Mouse (Mus musculus): ENCODE measurements around the gene Gpr183.
A peak's percentile ranks its signal among the peaks of the same experiment; 100 is the strongest.

Gpr183 gene

DNA sequence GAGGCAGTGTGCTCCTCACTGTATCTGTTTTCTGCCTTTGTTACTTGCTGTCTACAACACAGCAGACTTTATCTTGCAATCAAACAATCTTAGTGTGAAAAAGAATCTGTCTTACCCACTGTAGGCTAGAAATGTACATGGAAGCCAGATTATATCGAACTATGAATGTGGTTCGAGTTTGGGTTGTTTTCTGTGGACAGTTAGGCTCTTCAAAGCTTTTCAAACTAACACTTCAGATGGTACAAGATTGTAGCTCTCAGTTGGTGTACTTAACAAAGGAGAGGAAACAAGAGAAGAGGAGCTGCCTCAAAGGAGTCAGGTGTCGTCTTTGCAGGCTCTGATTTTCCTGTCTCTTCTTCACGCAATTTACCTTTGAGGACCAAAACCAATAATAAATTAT lies 22.7 kb upstream of the Gpr183 start:
- DNase-seq (ENCODE audit: low read depth), result peak; percentile 65

DNA sequence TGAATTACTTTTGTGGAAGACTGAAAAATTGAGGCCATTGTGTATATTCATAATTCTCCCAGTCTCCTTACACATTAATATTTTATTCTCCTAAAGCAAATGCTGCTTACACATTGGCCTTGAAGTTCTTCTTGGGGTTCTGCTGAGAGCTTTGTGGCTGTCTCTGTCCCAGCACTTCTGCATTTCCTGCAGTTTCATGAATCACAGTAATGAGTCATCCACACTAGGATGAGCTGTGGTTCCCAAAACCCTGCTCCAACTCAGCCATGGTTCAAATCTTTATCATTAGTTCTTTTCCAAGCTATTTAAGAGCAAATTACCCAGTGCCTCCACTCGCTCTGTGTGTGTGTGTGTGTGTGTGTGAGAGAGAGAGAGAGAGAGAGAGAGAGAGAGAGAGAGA lies 22.3 kb upstream of the Gpr183 start:
- DNase-seq (ENCODE audit: low read depth), result no peak

DNA sequence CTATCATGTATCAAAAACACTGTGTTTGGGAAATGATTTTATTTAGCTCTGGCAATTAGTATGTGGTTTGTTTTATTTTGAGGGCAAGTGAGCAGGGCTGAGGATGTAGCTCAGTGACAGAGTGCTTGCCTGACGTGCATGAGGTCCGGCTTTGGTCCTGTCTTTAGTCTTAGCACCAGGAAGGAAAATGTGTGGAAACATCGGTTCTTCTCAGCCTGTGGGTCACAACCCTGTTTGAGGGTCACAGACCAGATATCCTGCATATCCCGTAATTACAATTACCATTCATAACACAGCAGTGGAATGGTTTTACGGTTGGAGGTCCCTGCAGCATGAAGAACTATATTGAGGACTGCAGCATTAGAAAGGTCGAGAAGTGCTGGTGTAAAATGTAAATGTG lies 21.0 kb upstream of the Gpr183 start:
- no peak for DNase-seq (ENCODE audit: low read depth)

DNA sequence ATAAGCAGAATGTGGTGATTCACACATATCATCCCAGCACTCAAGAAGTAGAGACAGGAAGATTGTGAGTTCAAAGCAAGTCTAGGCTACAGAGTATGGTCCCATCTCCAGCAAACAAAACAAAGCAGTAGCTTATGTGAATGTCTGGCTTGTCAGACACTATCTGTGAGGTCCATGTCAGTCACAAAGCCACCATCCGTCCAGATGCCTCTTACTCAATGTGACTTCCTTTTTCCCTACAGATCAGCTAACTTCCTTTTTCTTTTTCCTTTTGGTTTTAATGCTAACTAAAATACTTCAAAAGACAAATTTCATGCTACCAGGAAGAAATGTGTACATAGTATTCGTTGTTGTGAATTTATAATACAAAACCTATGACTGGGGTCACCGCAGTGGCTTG lies 20.5 kb upstream of the Gpr183 start:
- DNase-seq (ENCODE audit: low read depth), result no peak

DNA sequence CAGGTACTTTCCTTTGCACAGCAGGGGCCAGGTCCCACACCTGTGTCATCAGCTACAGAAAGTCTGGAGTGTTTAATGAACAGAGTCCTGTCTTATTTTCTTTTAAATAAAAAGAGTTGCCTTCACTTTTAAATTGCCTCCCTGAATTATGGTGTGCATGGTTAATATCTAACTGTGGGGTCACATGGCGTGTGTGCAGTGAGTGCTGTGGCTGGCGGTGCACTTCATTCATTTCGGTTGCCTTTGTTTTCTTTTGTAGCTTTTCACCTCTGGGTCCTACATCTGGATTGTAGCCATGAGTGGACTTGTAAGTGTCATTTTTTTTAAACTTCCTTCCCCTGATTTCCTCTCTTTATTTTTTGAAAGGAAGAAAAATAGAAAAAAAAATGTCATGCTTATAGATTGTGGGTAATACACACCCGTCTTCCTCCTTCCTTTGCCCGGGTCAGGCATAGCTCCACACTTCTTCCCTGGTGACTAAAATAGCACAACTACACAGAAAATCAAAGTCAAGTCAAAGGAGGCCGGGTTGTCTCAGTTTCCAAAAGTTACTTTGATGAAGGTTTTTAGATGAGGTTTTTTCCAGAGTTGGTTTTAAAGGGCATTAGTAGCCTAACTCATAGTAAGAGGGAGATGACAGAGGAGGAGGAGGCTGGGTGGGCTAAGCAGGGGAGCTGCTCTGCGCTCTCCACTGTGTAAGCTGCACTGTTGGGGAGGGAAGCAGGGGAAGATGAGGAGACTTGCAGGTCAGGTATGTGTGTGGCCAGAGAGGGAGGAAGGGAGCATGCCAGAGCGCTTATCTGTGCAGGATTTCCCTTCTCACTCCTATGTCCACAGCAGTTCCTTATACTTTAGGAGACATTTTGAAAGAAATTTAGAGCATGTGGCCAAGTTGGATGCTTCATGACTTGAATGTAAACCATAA lies 18.3 kb upstream of the Gpr183 start:
- DNase-seq (ENCODE audit: low read depth), result no peak

DNA sequence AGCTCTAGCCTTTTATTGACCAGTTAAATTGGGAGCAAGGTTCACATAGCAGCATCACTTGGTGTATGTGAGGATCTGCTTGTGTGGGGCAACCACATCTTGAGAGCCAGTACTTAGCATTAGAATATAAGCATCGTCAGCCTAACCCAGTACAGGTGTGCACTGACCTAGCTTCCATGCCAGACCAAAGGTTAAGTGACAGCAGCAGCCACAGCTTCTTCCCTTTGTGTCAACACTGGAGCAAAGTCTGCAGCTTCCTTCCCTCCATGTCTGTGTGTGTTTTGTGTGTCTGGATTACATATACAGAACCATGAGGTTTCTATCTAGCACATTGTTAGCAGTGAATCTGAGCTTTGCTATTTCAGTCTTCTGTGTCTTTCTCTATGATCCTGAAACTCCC lies 16.5 kb upstream of the Gpr183 start:
- no peak for DNase-seq (ENCODE audit: low read depth)

DNA sequence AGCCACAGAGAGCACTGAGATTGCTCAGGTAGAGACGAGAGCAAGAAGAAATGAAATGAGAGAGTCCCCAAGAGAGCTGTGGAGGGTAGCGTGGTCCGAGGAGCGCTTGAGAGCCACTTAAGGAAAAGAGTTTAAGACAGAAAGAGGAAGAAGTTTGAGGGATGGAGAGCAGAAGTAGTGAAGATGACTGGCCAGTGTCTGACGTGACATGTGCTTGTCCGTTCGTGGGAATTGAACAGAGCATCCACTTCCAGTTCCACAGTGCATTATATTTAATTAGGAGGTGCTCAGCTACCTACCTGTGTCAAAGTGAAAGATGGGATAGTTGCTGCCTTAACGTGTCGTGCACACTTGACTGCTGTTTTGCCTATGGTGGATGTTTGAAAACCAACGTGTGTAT lies 8.1 kb upstream of the Gpr183 start:
- no peak for DNase-seq (ENCODE audit: low read depth)

DNA sequence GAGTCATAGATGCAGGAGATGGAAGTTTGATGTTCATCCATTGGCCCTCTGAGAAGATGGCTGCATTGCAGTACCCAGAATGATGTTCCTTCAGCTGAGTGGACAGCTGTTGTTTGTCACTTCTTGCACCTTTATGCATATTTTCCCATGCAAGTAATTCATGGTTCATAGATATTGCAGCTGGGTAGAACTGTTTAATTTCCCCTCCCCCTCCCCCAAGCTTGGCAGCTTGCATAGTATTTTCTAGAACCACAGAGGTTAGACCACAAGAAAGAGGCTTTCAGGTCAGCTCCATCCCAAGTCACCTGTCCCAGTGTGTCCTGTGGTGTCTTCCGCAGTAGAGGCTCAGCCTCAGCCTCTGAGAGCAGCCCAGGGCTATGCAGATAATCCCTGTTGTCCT lies 5.4 kb upstream of the Gpr183 start:
- peak; percentile 54 for DNase-seq (ENCODE audit: low read depth)

DNA sequence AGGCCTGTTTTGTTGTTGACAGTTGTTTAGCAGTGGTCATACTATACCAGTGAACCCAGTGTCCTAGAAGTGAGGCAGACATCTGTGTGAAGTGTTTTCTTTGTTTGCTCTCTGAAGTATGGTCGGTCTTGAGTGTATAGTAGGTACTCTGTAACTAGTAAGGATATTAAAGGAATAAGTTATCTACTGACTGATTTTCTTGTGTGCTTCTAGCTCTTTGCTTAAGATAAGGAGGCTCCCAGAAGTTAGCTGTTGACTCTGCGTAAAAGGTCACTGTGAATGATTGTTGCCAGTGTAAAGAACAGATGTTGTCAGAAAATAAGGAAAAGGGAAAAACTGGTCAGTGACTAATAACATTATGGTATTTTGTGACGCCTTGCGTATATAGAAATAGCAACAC lies 2.1 kb upstream of the Gpr183 start:
- peak; percentile 49 for DNase-seq (ENCODE audit: low read depth)

DNA sequence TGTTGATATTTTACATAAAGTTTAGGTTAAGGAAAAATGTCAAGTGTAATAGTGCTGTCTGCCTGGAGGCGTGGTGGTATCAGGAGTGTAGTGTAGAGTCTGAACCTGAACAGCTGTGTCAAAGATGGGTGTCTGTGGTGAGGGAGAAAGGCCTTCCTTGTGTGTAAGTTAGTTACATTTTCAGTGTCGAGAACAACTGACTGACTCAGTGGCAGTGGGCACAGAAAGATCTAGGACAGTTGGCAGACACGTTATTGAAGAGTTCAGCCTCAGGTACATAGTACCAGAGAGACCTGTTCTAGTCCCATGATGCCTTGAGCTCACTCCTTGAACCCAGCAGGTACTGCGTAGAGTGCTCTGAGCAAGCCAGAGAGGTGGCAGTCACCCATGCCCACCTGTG lies 466 bp upstream of the Gpr183 start:
- peak; percentile 75 for DNase-seq (ENCODE audit: low read depth)

DNA sequence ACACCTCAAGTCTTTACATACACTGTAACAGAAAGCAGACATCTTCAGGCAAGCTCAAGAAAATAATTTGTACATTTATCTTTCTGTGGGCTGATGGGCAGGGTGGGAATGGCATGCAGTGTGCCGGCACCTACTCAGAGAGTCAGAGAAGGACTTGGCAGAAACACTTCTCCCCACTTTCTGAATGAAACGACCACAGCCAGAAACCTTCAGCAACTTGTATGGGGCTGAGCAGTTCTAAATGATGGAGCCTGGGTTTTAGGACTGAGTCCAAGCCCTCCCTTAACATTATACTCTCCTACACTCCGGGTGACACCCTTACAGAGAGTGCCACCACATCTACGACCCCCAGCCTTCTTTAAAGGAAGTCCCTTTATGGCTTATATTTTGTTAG lies 1.1 kb downstream of the Gpr183 start:
- DNase-seq (ENCODE audit: low read depth), result no peak

DNA sequence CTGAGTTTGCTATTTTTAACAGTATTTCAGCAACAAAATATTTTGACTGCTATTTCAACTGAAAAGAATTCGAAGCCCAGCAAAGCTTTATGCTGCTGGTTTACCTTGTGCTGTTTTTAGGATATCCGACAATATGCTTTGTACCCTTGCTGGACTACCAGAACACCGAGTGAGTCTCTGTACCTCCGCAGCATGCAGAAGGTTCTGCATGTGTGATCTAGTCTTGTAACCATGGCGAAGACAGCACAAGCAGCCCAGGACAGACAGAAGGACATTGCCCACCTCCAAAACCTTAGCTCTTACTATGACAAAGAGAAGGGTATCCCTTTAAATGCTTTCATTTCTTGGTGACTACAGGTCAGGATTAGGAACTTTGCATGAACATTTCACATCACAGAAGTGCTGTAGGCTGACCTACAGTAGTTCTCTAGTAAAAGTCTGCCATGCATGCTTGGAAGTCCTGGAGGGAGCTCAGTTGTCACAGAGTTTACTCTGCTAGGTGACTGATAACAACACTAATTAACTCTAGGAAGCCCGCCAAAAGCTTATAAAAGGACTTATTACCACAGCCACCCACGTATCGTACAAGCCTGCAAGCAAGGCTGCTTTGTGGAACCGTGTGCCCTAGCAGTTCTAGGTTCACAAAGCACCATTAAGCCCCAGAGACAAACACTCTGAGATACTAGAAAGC lies 1.6 kb downstream of the Gpr183 start:
- peak; percentile 78 for DNase-seq (ENCODE audit: low read depth)

DNA sequence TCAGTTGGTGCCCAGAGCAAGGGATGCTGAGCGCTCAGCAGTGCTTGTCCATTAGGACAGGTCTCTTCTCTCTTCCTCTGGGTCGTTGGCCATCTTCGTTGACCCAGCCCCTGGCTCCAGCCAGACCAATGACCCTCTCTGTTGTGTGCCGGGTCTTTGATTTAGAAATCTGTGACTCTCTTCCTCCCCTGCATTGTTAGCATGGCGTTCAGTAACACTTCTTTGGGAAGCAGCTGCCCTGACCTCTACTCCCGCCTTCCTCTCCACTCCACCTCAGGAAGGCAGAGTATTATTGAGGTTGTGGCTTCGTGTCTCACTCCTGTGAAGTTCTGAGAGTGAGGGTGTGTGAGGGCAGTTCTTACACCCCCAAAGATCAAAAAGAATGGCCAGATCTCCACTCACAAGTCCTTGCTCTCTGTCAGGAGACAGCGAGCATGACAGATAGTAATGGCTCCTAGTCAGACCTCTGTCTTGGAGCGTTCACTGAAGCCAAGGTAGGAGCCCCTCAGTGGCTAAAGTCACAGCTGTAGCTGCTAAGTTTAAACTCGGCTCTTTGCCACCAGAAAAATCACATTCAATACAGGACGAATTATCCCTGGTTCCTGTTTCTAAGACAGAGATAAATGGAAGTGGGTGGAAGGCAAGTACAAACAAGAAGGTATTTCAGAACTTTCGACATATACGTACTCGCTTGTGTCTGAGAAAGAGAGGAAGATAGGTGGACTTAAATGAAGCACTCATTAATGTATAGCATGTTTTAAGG lies 2.7 kb downstream of the Gpr183 start:
- DNase-seq (ENCODE audit: low read depth), result peak; percentile 65

DNA sequence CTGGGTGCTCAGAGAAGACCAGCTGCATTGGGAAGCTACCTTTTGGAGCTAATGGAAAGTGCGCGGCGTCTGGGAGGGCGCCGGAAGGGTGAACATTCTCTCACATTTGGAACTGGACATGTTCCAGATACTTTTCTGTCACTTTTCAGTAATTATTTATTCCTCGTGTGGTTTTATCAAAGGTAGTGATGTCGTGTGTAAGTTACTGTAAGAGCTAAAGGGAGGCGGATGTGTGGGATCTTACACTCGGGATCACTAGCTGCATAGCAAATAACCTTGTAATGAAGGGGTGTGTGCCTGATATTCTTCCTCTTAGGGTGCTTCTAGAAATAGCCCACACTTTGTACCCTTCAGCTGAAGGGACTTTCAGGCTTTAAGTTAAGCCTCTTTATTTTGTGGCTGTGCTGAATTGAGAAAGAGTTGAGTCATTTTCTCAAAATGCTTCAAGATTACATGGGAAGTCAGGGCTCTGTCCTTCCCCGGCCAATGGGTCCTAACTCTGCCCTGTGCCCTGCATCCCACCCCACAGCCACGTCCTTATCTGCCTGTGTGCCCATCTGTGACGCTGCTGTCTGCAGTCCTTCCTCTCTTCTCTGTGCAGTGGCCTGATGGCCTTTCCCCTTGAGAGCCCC lies 3.4 kb downstream of the Gpr183 start:
- peak; percentile 70 for DNase-seq (ENCODE audit: low read depth)

DNA sequence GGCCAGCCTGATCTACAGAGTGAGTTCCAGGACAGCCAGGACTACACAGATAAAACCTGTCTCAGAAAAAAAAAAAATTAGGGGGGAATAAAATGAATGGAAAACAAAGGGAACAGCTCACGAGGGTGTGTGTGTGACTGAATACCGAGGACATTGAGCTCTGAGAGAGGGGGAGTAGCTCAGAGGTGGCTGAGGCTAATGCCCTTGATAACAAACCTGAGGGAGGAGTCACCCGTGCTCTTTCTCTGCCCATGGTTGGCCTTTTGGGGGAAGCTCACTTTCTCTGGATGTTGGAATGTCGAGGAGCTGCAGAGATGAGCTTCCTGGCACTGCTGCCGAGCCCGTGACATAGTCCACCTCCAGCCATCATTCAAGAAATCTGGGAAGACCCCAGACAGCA lies 4.0 kb downstream of the Gpr183 start:
- peak; percentile 67 for DNase-seq (ENCODE audit: low read depth)

DNA sequence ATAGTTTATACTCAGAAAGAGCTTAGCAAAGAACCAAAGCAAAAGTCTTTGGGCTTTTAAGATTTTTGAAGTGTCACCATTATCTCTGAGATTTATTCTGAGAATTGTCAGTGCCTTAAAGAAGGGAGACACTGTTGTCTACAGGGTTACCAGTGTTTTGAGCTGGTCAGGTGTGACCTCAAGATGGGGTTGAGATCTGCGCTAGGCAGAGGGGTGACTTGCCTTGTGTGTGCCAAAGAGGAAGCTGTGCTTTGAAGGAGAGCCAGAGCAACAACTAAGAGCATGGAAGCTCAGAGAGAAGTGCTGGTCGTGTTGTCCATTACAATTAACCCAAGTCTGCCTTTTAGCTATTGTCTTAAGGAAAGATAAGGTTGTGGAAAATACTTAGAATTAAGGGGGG lies 4.5 kb downstream of the Gpr183 start:
- DNase-seq (ENCODE audit: low read depth), result peak; percentile 72

DNA sequence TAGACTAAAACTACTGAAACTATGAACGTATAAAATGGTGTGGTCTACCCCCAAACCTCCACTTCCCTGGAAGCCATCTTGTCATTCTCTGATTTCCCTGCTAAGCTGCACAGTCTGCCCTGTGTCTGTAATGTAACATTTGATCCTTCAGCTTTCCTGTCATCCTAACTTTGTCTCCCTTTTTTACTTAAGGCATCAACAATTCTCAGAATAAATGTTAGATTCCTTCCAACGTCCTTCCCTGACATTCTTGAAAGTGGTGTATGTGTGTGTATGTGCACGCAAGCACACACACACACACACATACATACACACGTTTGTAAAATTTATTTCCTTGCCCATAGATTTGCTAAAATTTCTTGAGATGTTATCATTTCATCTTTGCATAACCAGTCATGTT lies 5.0 kb downstream of the Gpr183 start:
- DNase-seq (ENCODE audit: low read depth), result no peak

DNA sequence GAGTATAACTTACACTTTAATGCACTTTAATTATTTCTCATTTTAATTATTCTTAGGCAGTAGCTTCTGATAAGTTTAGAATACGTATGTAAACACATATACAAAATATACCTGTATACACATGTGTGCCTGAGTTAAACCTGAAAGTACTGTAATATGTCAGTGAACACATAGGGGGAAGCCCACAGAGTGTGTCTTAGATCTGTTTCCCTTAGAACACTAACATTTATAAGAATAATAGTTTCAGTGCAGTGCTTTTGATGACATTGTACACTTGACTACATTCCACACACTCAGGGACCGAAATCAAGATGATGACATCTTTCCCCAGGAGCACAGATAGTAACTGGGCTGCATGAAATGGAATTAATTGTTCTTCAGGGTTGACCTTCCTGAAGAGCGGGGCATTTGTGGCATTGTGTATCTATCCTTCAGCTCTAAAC lies 5.4 kb downstream of the Gpr183 start:
- peak; percentile 76 for DNase-seq (ENCODE audit: low read depth)

DNA sequence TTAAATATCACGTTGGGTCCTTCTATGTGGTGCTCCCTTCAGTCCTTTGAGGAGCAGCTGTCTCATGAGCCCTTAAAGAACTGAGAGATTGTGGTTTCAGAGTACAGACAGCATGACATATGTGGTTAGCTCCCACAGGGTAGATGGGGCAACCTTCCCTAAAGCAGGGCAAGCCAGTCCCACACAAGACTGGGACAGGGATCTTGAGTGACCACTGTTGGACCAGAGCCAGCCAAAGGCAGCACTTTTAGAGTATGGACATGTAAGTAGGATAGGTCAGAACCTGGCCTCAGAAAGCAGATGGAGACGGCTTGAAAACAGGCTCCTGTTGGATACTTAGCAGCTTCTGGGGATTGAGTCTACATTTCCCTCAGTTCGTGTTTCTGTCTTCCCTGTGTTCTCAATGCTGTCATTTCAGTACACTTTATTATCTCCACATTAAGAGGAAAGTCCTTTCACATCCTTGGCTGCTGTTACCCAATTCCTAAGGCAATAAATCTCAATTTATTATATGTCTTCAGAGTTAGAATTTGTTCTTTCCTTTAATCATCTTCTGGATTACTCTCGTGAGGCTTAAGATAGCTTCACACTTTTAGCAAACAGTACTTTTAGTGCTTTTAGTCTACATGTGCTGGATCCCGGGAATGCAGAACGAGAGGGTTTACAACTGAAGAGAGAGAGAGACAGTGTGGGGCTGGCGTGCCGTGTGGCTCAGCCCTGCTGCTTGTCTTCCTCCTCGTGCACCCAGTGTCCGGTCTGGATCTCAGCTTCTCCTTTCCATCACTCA lies 6.1 kb downstream of the Gpr183 start:
- peak; percentile 68 for DNase-seq (ENCODE audit: low read depth)

DNA sequence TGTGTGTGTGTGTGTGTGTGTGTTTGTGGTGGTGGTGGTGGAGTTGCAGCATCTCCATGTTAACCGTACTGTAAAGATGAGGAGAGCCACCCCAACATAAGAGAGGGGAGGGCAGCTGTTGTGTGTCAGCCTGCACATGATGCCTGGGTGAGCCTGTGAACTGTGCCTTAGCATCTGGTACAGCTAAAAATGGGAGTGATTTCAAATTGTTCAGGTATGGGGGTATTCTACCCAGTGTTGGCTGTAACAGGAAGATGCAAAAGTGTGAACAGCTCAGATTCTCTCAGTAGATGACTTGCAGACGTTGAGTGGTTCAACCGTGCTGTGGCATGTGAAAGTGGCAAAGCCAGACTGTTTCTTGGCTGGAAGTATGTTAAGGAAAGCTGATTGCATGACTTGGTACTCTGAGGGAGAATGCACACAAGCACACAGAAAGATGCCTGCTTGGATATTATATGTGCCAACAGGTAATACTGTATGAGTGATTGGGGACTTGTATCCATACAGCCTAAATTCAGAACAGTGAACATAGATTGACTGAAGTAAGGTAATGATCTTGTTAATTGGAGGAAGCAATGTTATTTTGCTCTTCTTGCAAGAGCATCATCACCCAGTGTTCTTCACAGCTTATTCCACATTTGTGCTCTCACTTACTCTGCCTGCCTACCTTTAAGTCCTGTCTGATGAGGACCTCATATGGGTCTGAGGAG lies 6.8 kb downstream of the Gpr183 start:
- peak; percentile 72 for DNase-seq (ENCODE audit: low read depth)
